Mouse (Mus musculus) cerebellum, postnatal 10 days (tissue): Measurements from ENCODE around the gene Tssc4.

Source experiments
- DNase-seq, 2 experiments: peaks; one replicate each; pipeline ENCODE4 v3.0.0; 2021; ENCODE audit warnings: mixed read lengths in 2 of 2

The Tssc4 gene

GRCm38 (mm10) chr7:143069751-143070400, 827 bp downstream of the Tssc4 start:
- DNase-seq, result peak; percentile 57 to 64

- DNase-seq, result peak; percentile 32 to 36
These were observed 1.5 kb downstream of the Tssc4 start for GRCm38 (mm10) chr7:143070506-143071070.

- peak in 1 of 2 experiments; percentile 13 for DNase-seq
These were observed 3.6 kb downstream of the Tssc4 start for GRCm38 (mm10) chr7:143072605-143073004.

- DNase-seq, result peak; percentile 70 to 81
These were observed 4.0 kb downstream of the Tssc4 start for GRCm38 (mm10) chr7:143073086-143073485.

- peak in 1 of 2 experiments; percentile 34 for DNase-seq
These were observed 6.3 kb downstream of the Tssc4 start for GRCm38 (mm10) chr7:143075394-143075793.

GRCm38 (mm10) chr7:143077351-143077750, 8.3 kb downstream of the Tssc4 start:
- DNase-seq, result no peak

GRCm38 (mm10) chr7:143082024-143082423, 13.0 kb downstream of the Tssc4 start:
- DNase-seq, result no peak

- no peak for DNase-seq
These were observed 14.7 kb downstream of the Tssc4 start for GRCm38 (mm10) chr7:143083708-143084107.

- peak; percentile 85 to 90 for DNase-seq
These were observed 17.3 kb downstream of the Tssc4 start for GRCm38 (mm10) chr7:143086366-143086765.

- DNase-seq, result peak; percentile 57 to 65
These were observed 18.1 kb downstream of the Tssc4 start for GRCm38 (mm10) chr7:143087070-143087579.

GRCm38 (mm10) chr7:143093847-143094246, 24.8 kb downstream of the Tssc4 start:
- DNase-seq, result no peak

- DNase-seq, result peak; percentile 85 to 88
These were observed 25.8 kb downstream of the Tssc4 start, which contains the start of gene Trpm5 for GRCm38 (mm10) chr7:143094592-143095553. TSS of gene Trpm5 (minus strand) at chr7:143094642.

- DNase-seq, result no peak
These were observed 26.5 kb downstream of the Tssc4 start for GRCm38 (mm10) chr7:143095554-143095907.

GRCm38 (mm10) chr7:143100759-143101158, 31.7 kb downstream of the Tssc4 start:
- no peak for DNase-seq

GRCm38 (mm10) chr7:143105258-143105897, 36.3 kb downstream of the Tssc4 start:
- DNase-seq, result no peak

GRCm38 (mm10) chr7:143106062-143106461, 37.0 kb downstream of the Tssc4 start, which contains the start of gene Kcnq1:
TSS of gene Kcnq1 (plus strand) at chr7:143106362.
- DNase-seq, result no peak

- peak; percentile 30 to 36 for DNase-seq
These were observed 37.8 kb downstream of the Tssc4 start for GRCm38 (mm10) chr7:143106672-143107465.

- DNase-seq, result peak; percentile 81 to 82
These were observed 39.2 kb downstream of the Tssc4 start for GRCm38 (mm10) chr7:143108200-143108599.

- no peak for DNase-seq
These were observed 40.1 kb downstream of the Tssc4 start for GRCm38 (mm10) chr7:143108996-143109660.

- DNase-seq, result no peak
These were observed 40.6 kb downstream of the Tssc4 start for GRCm38 (mm10) chr7:143109696-143110095.

GRCm38 (mm10) chr7:143110803-143111202, 41.8 kb downstream of the Tssc4 start:
- DNase-seq, result no peak
